Mouse (Mus musculus) lung, adult 18-20 months (tissue): Measurements from ENCODE around the gene Opn1mw.
A peak's percentile ranks its signal among the peaks of the same experiment; 100 is the strongest.
"Not testable (repeated sequence)": the region's sequence is repeated elsewhere in the genome, so short reads cannot be mapped to it uniquely, and the experiment has no call there.

ENCODE experiments used
- DNase-seq, 2 experiments: peaks; one replicate each; pipeline ENCODE4 v3.0.0; 2022; ENCODE audit warnings: mixed read lengths in 2 of 2

The Opn1mw gene

DNA sequence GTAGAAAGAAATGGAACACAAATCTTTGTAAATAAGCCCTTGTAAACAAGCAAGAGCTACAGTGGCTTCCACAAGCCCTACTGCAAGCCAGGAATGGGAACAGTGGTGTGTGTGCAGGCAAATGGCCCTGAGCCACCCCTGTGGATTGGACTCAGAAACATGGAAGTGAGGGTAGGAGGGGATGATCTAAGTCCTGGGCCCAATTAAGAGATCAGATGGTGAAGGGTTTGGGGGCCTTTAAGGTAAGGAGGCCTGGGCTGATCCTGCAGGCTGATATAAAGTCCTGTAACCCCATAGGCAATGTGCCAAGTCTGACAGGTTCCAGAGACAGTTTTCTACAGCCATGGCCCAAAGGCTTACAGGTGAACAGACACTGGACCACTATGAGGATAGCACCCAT, at the start of gene Opn1mw:
TSS of gene Opn1mw (plus strand) at position 301 of the 400 bp plus-strand sequence.
- no peak for DNase-seq

DNA sequence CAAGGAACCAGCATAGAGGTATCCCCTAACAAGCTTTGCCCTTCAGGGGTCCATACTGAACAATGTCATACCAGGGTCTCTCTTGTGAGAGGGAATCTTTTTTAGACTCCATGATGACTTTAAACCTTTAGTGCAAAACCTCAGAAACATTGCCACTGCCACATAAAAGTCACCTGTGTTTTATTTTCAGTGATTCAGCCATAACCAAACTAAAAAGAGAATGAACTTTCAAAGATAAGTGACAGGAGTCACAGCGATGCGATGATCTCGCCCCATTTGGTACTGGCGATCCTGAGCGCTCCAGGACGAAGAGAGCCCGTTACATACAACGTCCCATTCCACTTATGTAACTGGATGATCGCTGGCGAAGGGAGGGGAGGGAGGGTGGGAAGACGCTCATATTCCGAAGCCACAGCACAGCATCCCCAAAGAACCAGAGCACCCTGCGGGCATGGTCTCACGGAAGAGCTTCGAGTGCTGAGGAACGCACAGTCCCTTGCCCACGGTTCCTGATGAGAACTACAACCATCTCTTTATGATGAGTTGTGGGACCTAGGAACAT, 42.9 kb upstream of the Opn1mw start:
- DNase-seq, result peak; percentile 2 to 3

GRCm38 (mm10) chrX:74084946-74085498, 42.2 kb upstream of the Opn1mw start:
- DNase-seq, result peak; percentile 78 to 82

DNA sequence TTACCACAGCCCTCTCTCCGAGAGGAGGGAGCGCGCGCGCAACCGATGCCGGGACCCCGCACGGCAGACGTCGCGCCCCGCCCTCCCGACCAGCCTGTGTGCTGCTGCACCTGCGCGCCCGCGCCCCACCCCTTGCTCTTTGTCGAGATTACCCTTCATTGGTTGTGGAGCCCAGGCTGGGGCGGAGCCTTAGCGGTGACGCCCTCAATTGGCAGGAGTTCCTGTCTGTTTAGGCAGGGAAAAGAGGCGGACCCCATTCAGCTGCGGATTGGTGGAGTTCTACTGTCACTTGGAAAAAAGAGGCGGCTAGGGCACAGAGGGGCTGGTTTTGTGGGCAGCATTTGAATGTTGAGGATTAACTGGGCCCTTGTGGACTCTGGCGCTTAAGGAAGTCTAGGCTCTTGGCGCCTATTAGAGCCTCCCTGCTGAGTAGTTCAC, 41.6 kb upstream of the Opn1mw start:
- peak; percentile 98 to 99 for DNase-seq

GRCm38 (mm10) chrX:74095130-74095529, 32.1 kb upstream of the Opn1mw start:
- no peak for DNase-seq

- no peak for DNase-seq
Measured at GRCm38 (mm10) chrX:74103457-74104188, 23.6 kb upstream of the Opn1mw start.

GRCm38 (mm10) chrX:74105916-74106315, 21.3 kb upstream of the Opn1mw start:
- DNase-seq, result no peak

- no peak for DNase-seq
Measured at GRCm38 (mm10) chrX:74108747-74109146, 18.5 kb upstream of the Opn1mw start.

DNA sequence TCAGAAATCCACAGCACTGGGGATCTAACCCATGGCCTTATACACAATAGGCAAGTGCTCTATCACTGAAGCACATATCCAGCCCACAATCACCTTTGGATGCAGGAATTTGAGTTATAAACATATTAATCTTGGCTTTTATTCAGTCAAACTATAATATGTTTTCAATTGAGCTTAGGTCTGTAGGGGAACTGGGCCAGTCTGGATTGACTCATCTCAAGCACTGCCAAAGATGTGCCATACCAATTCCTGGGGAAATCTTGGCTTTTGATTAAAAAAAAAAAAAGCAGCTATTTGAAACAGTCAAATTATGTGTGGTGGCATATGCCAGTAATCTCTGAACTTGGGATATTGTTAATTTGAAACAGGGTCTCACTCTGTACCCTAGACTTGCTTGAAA, 13.2 kb upstream of the Opn1mw start:
- no peak for DNase-seq

DNA sequence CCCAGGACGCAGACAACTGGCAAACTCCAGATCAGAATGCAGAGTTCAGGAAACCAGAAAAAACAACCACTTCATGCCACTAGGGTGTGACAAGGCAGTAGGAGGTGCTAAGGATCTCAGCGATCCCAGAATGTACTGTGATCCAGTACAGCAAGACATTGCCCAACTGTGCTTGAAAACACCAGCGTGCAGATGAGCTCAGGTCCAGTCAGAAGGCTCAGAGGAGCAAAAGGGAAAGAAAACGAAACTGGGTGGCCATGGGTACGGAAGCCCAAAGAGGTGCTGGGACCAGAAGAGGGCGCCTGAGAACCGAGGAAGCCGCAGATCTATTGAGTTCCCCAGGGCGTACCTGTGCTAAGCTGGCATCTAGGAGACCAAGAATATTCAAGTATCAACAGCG, 11.8 kb upstream of the Opn1mw start:
- peak; percentile 74 to 79 for DNase-seq

DNA sequence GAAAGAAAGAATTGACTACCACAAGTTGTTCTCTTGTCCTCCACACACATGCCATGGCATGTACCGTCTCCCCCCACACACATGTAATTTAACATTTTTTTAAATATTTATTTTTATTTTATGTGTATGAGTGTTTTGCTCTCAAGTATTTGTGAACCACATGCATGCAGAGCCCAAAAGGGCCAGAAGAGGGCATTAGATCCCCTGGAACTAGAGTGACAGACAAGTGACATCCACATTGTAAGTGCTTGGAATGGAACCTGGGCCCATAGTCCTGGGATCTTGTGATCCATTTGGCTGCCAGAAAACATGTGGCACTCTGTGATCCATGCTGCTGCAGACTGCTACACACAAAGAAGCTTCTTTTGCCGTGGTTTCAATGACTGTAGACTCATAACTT, 2.3 kb upstream of the Opn1mw start:
- DNase-seq, result peak; percentile 6 to 14

DNA sequence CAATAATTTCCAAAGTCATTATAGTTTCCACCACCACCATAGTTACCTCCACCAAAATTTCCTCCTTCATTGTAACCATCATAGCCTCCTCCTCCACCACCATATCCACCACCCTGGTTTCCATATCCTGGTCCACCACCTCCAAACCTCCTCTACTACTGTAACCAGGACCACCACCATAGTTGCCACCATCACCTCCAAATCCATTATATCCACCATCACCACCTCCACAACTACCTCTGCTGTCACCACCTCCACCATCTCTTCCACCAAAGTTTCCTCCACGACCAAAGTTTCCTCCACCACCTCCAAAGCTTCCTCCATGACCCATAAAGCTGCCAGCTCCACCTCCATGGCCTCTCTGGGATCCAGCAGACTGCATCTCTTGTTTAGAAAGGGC, 8.0 kb downstream of the Opn1mw start, which contains the start of gene Mecp2:
TSS of gene Mecp2 (minus strand) at position 101 of the 400 bp plus-strand sequence.
- DNase-seq, result not testable (repeated sequence)

GRCm38 (mm10) chrX:74167738-74168137, 40.5 kb downstream of the Opn1mw start, which contains the start of gene Tex28:
TSS of gene Tex28 (minus strand) at chrX:74167838.
- DNase-seq, result no peak

- no peak for DNase-seq
Measured at GRCm38 (mm10) chrX:74176959-74177358, 49.7 kb downstream of the Opn1mw start, which contains the start of gene Tktl1. TSS of gene Tktl1 (plus strand) at chrX:74177259.
